Mouse (Mus musculus): ENCODE data around the gene Plxna4.

The Plxna4 gene

DNA sequence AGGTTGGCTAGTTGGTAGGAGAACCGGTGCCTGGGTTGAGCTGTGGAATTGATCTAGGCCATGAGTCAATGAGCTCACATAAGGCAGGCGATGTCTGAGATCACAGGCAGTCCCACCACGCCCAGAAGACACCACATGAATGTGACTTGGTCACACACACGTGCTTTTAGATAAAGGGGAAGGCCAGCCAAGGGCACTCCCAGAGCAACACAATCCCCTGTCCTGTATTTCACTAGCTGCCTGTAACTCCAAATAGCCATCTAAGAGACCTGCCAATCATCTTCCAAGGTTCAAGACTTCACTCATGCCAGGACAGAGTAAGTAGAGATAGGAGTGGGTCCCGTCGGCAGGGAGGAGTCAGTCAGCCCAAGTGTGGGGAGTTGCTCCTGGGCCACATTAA is 245.7 kb downstream of the Plxna4 start:
- DNase-seq, result no peak

DNA sequence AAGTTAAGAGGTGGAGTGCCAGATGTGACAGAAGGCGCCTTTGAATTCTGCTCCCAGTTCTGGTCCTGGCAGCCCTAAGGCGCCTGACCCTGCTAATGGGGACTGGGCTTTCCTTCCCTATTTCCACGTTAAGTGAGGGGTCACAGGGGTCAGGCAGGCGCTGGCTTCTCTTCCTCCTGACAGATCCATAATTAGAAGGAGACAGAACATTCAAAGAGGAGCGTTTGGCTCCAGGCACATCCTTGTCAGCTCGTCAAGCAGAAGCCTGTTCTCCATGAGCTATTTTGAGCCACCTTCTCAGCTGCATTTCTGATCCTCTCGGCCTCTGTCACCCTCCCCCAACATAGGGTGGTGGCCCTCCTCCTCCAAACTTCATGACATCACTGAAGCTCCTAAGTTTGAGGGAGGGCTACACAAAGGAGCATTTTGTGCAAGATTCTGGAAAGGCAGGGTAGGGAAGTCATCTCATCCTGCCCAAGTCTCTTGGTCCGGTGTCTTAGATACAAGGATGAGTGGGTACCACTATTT is 249.5 kb downstream of the Plxna4 start:
- peak; percentile 12 for DNase-seq

DNA sequence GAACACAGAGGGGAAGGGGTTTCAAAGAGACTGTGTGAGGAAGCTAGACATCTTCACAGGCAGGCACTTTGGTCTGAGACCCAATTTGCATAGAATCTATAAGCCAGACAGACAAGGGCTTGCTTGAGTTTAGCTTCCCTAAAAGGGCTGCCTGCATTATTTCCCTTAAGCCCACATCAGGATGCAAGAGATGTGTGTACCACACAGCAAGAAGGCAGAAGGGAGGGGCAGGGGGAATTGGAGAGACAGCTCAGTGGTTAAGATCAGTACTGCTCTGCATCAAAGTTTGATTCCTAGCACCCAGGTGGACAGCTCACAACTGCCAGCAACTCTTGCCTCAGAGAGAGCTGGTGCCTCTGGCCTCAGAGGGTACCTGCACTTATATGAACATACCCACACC is 256.7 kb downstream of the Plxna4 start:
- DNase-seq, result no peak

GRCm38 (mm10) chr6:32330034-32330795 is 257.8 kb downstream of the Plxna4 start:
- no peak for DNase-seq

DNA sequence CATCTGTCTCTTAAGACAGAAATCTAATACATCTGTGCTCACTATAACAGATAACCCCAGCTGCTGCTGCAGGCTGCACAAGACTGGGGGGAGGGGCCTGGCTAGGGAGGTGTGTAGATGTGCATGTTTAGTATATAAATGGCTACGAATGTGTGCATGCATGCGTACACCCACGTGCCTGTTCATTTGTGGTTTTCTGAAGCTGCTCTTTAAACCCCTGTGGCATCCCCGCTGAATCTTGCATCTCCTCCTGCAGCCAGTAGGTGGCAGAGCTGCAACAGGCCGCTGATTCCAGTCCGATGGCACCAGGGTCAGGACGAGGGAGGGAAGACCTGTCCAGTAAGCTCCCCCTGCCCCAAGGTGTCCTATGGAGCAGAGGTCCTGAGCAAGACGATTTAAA is 260.0 kb downstream of the Plxna4 start:
- peak; percentile 82 for DNase-seq

- DNase-seq, result no peak
Observed at GRCm38 (mm10) chr6:32327173-32327572, 260.8 kb downstream of the Plxna4 start.

DNA sequence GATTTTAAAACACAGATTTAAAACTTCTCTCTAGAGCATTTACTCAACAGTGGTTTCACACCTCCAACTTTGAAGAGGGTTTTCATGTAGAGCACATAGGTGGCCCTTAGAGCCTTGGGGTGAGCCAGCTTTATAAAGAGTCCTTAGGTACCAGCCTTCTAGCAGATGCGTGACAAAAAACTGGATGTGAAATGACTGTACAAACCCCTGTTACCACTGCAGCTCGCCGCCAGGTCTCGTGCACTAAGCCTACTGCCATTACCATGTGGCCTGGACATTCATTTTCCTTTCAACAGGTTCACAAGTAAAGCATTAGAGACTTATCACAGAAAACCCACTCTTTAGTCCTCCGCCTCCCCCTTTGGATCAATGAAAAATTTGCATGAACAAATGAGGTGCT is 261.6 kb downstream of the Plxna4 start:
- DNase-seq, result no peak

DNA sequence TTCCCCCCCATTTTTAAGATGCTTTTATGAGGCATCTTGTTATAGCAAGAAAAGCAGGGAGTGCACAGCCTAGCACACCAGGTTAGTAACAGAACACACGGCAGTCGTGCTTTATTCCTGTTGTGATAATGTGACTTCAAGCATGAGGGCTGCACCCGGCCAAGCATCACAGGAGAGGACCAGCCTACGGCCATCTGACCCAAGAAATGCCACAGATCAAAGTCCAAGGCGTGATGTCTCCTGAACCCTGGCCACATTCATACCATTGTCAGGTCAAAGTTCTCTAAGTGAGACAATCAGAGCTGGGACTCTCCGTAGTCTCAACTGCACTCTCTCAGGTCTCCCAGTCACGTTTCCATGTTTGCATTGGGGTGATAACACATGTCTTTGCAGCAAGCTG is 262.1 kb downstream of the Plxna4 start:
- DNase-seq, result peak; percentile 16

DNA sequence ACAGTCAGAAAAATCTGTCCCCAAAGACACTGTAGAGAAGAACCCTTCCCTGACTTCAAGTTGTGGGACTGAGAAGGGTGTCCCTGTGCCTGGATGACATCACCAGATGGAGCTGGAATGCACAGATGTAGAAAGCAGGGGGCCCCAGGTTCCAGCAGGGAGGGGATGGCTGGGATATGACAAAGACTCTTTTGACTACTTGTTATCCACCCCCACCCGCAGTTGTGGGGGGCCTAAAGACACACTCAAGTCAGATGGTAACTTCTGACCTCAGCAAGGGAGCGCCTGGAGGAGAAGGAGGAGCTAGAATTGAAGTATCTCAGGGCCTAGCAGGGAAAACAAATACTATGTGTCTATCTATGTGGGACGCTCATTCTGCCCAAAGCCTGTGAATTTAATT is 266.8 kb downstream of the Plxna4 start:
- DNase-seq, result no peak

- peak; percentile 47 for DNase-seq
Observed at GRCm38 (mm10) chr6:32320254-32320653, 267.7 kb downstream of the Plxna4 start.

- no peak for DNase-seq
Observed at GRCm38 (mm10) chr6:32317470-32317869, 270.5 kb downstream of the Plxna4 start.

DNA sequence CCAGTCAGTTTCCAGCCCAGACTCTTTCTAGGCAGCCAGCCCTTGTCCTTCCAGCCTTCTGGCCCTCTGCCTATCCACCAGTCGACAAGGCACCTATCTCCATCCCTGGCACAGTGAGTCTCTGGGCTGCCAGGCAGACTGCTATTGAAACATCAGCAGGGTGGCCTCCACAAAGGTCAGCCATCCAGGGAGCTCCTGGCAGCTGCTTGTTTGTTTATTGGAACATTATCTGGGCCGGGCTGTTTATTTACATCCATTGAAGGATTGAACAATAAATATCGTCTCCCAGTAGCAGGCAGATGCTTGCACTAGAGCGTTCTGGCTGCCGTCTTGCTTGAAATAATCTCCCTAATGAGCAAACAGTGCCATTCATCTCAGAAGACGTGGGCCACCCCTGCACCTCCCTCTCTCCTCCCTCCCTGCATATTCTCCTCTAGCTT is 273.0 kb downstream of the Plxna4 start:
- DNase-seq, result no peak

DNA sequence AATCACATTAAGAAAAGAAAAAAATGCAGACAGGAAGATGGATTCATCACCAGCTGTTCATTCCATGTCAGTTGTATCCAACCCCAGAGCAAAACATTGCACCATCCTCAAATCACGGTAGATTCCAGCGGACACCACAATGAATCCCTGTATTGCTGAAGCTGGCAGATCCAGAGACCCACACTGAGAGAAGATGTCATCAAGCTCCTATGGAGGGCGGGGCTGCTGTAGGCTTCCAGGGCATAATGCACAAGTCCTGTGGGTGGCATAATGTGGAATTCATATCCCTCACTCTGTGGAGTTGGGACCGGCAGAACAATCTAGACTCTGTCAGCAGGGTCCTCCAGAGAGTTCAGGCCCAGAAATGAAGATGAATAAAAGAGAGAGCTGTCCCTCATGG is 278.8 kb downstream of the Plxna4 start:
- DNase-seq, result no peak

DNA sequence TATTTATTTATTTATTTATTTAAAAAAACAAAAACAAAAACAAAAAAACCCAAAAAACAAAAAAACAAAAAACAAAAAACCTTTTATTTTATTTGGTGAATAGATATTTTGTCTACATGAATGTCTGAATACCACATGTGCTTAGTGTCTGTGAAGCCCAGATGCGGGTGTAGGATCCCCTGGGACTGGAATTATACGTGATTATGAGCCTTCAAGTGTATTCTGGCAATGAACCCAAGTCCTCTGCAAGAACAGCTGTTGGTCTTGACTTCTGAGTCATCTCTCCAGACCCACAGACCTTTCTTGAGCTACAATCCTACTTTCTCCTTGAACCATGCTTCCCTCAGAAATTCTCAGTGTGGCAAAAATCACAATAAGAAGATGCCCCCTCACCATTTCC is 287.4 kb downstream of the Plxna4 start:
- DNase-seq, result no peak

- DNase-seq, result no peak
Observed at GRCm38 (mm10) chr6:32281457-32281856, 306.5 kb downstream of the Plxna4 start.

- DNase-seq, result peak; percentile 33
Observed at GRCm38 (mm10) chr6:32280728-32281127, 307.3 kb downstream of the Plxna4 start.

- peak; percentile 38 for DNase-seq
Observed at GRCm38 (mm10) chr6:32271463-32271862, 316.5 kb downstream of the Plxna4 start.

- DNase-seq, result peak; percentile 10
Observed at GRCm38 (mm10) chr6:32266085-32266484, 321.9 kb downstream of the Plxna4 start.

- DNase-seq, result no peak
Observed at GRCm38 (mm10) chr6:32261339-32261738, 326.7 kb downstream of the Plxna4 start.

- DNase-seq, result no peak
Observed at GRCm38 (mm10) chr6:32260341-32260740, 327.7 kb downstream of the Plxna4 start.

DNA sequence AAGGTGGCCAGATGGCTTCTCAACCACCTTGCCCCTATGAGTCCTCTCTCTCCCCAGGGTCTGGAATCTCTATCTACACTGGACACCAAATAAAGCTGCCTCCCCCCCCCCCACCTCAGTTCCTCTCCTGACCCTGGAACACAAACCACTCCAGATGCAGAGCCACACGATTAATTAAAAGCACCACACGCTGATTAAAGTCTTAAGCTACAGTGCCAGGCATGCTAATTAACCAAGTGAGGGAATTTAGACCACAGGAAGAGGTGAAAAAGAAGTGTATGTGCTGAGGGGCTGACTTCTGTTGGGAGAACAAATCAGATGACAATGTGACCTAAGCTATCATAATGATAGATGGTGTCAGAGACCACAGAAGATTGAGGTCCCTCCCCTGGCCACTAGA is 332.8 kb downstream of the Plxna4 start:
- DNase-seq, result no peak

GRCm38 (mm10) chr6:32252168-32252567 is 335.8 kb downstream of the Plxna4 start:
- DNase-seq, result no peak

DNA sequence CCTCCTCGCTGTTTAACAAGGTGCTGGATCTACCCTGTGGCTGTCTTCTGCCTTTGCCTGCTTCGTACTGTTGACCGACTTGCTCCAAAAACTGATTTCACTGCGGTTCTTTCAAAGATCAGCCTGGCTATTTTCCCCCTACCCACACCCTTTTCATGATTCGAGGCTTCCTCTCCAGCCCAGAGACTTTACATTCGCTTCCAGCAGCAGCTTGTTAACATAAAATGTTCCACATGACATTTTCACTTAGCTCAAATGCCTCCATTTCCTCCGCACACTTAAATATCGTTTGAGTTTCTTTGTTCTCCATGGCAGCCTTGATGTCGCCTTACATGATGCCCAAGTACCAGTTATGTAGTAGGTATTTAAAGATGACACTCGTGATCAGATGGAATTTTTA is 336.3 kb downstream of the Plxna4 start:
- no peak for DNase-seq

DNA sequence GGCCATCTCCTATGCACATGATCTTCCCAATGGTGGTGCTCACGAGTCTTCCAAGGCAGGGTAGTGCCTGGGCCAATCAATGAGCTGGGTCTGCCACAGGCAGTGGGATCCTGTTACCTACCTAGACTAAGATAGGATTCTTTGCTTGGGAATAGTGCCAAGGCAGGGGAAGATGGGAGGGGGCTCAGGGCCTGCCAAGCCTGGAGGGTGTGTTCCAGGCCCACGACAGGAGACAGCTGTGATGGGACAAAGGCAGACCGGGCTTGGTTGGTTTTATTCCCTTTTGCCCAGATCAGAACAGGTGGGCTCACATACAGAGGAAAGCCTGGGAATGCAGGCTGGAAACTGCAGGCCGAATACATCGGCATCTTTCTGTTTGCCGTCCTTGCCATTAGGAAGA is 342.0 kb downstream of the Plxna4 start:
- no peak for DNase-seq

DNA sequence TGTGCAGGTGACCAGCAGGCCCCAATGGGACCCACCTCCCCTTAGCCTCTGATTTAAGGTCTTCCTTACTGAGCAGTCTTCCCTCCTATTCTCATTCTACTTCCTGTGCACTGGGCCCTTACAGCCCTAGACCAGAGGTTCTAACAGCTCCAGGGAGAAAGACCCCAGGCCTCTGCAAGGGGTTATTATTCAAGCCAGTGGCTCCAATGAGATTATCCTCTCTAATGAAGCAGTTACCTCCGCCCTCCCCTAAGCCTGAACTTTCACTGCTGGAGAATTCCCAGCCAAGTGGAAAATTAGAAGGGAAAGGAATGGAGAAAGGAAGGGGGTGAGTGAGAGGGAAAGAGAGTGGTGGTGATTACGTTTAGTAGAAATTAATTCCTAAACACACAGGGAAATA is 345.0 kb downstream of the Plxna4 start:
- DNase-seq, result no peak

Measured in kidney, postnatal 10 days (tissue).